Mouse (Mus musculus): Measurements from ENCODE around the gene Atxn2l. TPM values are rescaled to one million over a fixed set of nuclear protein-coding genes. Genes with fewer than 3 reads are reported as not detected.

The Atxn2l gene
- polyA plus RNA-seq, 1 experiment from 2014 or later: 19.4 TPM

GRCm38 (mm10) chr7:126487052-126487483 is 16.2 kb downstream of the Atxn2l start, which contains the start of gene Tufm:
Gene Tufm, plus strand, starts transcription at chr7:126487361.
- peaks cover 15% of the 10 kb centered on the region for H3K36me3 ChIP-seq (ENCODE audit: control insufficient read depth, insufficient read depth)
- H3K27ac ChIP-seq (ENCODE audit: low read depth, low read length): peak within 1 kb of the TSS; percentile 60
- peak; percentile 69 for TF ChIP-seq CTCF (IDR thresholded peaks at IDR 0.05; ENCODE audit: low read depth)
- peak; percentile 88 for ATAC-seq
- H3K4me2 ChIP-seq (replicated peaks; ENCODE audit: low read depth): peak within 1 kb of the TSS; percentile 67
- under 1% methylated on average over 32 of the region's 32 CpGs for WGBS
- H3K9me3 ChIP-seq (ENCODE audit: control insufficient read depth): no peaks in the 10 kb centered on the region
- no peaks in the 10 kb centered on the region for H3K27me3 ChIP-seq (replicated peaks; ENCODE audit: control insufficient read depth, insufficient read depth, low read length)
- peak within 1 kb of the TSS; percentile 65 for H3K4me3 ChIP-seq (ENCODE audit: low read depth, low read length)
- no peaks in the 10 kb centered on the region for H3K4me1 ChIP-seq (replicated peaks; ENCODE audit: control insufficient read depth, insufficient read depth, low read length)
- H3K9ac ChIP-seq (ENCODE audit: low read depth, low read length): peak within 1 kb of the TSS; percentile 67

GRCm38 (mm10) chr7:126482392-126482871 is 20.8 kb downstream of the Atxn2l start:
- no peaks in the 10 kb centered on the region for H3K36me3 ChIP-seq (ENCODE audit: control insufficient read depth, insufficient read depth)
- peak overlapping the region; percentile 23; the same call in 1 of the 2 replicates for H3K9ac ChIP-seq (ENCODE audit: low read depth, low read length)
- TF ChIP-seq CTCF (IDR thresholded peaks at IDR 0.05; ENCODE audit: low read depth): peak; percentile 19; the same call in 1 of the 2 replicates
- peak overlapping the region; percentile 66 for H3K4me2 ChIP-seq (replicated peaks; ENCODE audit: low read depth)
- no peaks in the 10 kb centered on the region for H3K9me3 ChIP-seq (ENCODE audit: control insufficient read depth)
- H3K27ac ChIP-seq (ENCODE audit: low read depth, low read length): peak overlapping the region; percentile 36; the same call in 1 of the 2 replicates
- no peaks in the 10 kb centered on the region for H3K27me3 ChIP-seq (replicated peaks; ENCODE audit: control insufficient read depth, insufficient read depth, low read length)
- ATAC-seq: peak; percentile 88
- H3K4me1 ChIP-seq (replicated peaks; ENCODE audit: control insufficient read depth, insufficient read depth, low read length): no peaks in the 10 kb centered on the region
- under 1% methylated on average over 23 of the region's 23 CpGs for WGBS
- peak overlapping the region; percentile 22 for H3K4me3 ChIP-seq (ENCODE audit: low read depth, low read length)

- H3K27me3 ChIP-seq (replicated peaks; ENCODE audit: control insufficient read depth, insufficient read depth, low read length): no peaks in the 10 kb centered on the region
- no peaks in the 10 kb centered on the region for H3K36me3 ChIP-seq (ENCODE audit: control insufficient read depth, insufficient read depth)
- no peaks in the 10 kb centered on the region for H3K4me1 ChIP-seq (replicated peaks; ENCODE audit: control insufficient read depth, insufficient read depth, low read length)
- no peak for ATAC-seq
- WGBS: 22% methylated on average over 5 of the region's 5 CpGs
- peak overlapping the region; percentile 66 for H3K4me2 ChIP-seq (replicated peaks; ENCODE audit: low read depth)
- H3K9ac ChIP-seq (ENCODE audit: low read depth, low read length): no peak overlapping the region
- 0 out of 2 replicates have a peak overlapping the region, but pooled peaks have one; percentile 22 for H3K4me3 ChIP-seq (ENCODE audit: low read depth, low read length)
- peak; percentile 77 for TF ChIP-seq CTCF (IDR thresholded peaks at IDR 0.05; ENCODE audit: low read depth)
- H3K27ac ChIP-seq (ENCODE audit: low read depth, low read length): no peak overlapping the region
- H3K9me3 ChIP-seq (ENCODE audit: control insufficient read depth): no peaks in the 10 kb centered on the region
Measured at GRCm38 (mm10) chr7:126481699-126482098, 21.5 kb downstream of the Atxn2l start.

- Histone ChIP-seq H3K27me3 (replicated peaks; ENCODE audit: control insufficient read depth, insufficient read depth, low read length) (no peaks in the 10 kb centered on the region), H3K4me3 (ENCODE audit: low read depth, low read length) (peak within 1 kb of the TSS; percentile 92), H3K9me3 (ENCODE audit: control insufficient read depth) (no peaks in the 10 kb centered on the region), H3K4me1 (replicated peaks; ENCODE audit: control insufficient read depth, insufficient read depth, low read length) (peaks cover 3% of the 10 kb centered on the region; the same call in 1 of the 2 replicates), H3K36me3 (ENCODE audit: control insufficient read depth, insufficient read depth) (peaks cover 27% of the 10 kb centered on the region), H3K9ac (ENCODE audit: low read depth, low read length) (peak within 1 kb of the TSS; percentile 90), H3K4me2 (replicated peaks; ENCODE audit: low read depth) (peak within 1 kb of the TSS; percentile 91), H3K27ac (ENCODE audit: low read depth, low read length) (peak within 1 kb of the TSS; percentile 94)
- TF ChIP-seq CTCF (IDR thresholded peaks at IDR 0.05; ENCODE audit: low read depth): peak; percentile 64
- under 1% methylated on average over 53 of the region's 53 CpGs for WGBS
- peak; percentile 89 for ATAC-seq
Measured at GRCm38 (mm10) chr7:126474993-126475581, 28.1 kb downstream of the Atxn2l start, which contains the start of gene Sh2b1. Gene Sh2b1, minus strand, starts transcription at chr7:126475424.

- ATAC-seq: peak; percentile 12; the same call in 1 of the 2 replicates
- 0% methylated on average over 25 of the region's 27 CpGs for WGBS
- no peak for TF ChIP-seq CTCF (IDR thresholded peaks at IDR 0.05; ENCODE audit: low read depth)
Measured at GRCm38 (mm10) chr7:126474486-126474955, 28.7 kb downstream of the Atxn2l start.

GRCm38 (mm10) chr7:126473470-126474086 is 29.7 kb downstream of the Atxn2l start:
- no peak overlapping the region for H3K27ac ChIP-seq (ENCODE audit: low read depth, low read length)
- no peak for ATAC-seq
- WGBS: 77% methylated on average over 9 of the region's 9 CpGs

More at GRCm38 (mm10) chr7:126474486-126474955, 28.7 kb downstream of the Atxn2l start:
- no peaks in the 10 kb centered on the region for H3K27me3 ChIP-seq (replicated peaks; ENCODE audit: control insufficient read depth, insufficient read depth, low read length)
- H3K4me2 ChIP-seq (replicated peaks; ENCODE audit: low read depth): peak overlapping the region; percentile 91
- H3K4me3 ChIP-seq (ENCODE audit: low read depth, low read length): peak overlapping the region; percentile 92
- H3K27ac ChIP-seq (ENCODE audit: low read depth, low read length): peak overlapping the region; percentile 94
- H3K9ac ChIP-seq (ENCODE audit: low read depth, low read length): peak overlapping the region; percentile 90
- H3K9me3 ChIP-seq (ENCODE audit: control insufficient read depth): no peaks in the 10 kb centered on the region
- peaks cover 32% of the 10 kb centered on the region for H3K36me3 ChIP-seq (ENCODE audit: control insufficient read depth, insufficient read depth)
- peaks cover 3% of the 10 kb centered on the region; the same call in 1 of the 2 replicates for H3K4me1 ChIP-seq (replicated peaks; ENCODE audit: control insufficient read depth, insufficient read depth, low read length)

More at GRCm38 (mm10) chr7:126473470-126474086, 29.7 kb downstream of the Atxn2l start:
- TF ChIP-seq CTCF (IDR thresholded peaks at IDR 0.05; ENCODE audit: low read depth): no peak
- peak overlapping the region; percentile 92 for H3K4me3 ChIP-seq (ENCODE audit: low read depth, low read length)
- H3K27me3 ChIP-seq (replicated peaks; ENCODE audit: control insufficient read depth, insufficient read depth, low read length): no peaks in the 10 kb centered on the region
- peak overlapping the region; percentile 91 for H3K4me2 ChIP-seq (replicated peaks; ENCODE audit: low read depth)
- peaks cover 3% of the 10 kb centered on the region; the same call in 1 of the 2 replicates for H3K4me1 ChIP-seq (replicated peaks; ENCODE audit: control insufficient read depth, insufficient read depth, low read length)
- H3K9ac ChIP-seq (ENCODE audit: low read depth, low read length): no peak overlapping the region
- no peaks in the 10 kb centered on the region for H3K9me3 ChIP-seq (ENCODE audit: control insufficient read depth)
- peaks cover 41% of the 10 kb centered on the region for H3K36me3 ChIP-seq (ENCODE audit: control insufficient read depth, insufficient read depth)
